Mouse (Mus musculus) heart, postnatal 36 days (tissue): ENCODE measurements at regions not wholly inside any gene's neighbourhood (a gene's known extent, or its start where the extent isn't known, plus 50 kb on each side); places are given as distances from the start of the nearest gene placed in this dataset.

Experiments used
- DNase-seq, 2 experiments: peaks; one replicate each; pipeline ENCODE4 v3.0.0; 2021 to 2022
- intact Hi-C: fragments of 180-260 bp; cut with DNase I; formaldehyde crosslinking; loops from one replicate; pipeline ENCODE4 v1.15.1; 2025

DNA sequence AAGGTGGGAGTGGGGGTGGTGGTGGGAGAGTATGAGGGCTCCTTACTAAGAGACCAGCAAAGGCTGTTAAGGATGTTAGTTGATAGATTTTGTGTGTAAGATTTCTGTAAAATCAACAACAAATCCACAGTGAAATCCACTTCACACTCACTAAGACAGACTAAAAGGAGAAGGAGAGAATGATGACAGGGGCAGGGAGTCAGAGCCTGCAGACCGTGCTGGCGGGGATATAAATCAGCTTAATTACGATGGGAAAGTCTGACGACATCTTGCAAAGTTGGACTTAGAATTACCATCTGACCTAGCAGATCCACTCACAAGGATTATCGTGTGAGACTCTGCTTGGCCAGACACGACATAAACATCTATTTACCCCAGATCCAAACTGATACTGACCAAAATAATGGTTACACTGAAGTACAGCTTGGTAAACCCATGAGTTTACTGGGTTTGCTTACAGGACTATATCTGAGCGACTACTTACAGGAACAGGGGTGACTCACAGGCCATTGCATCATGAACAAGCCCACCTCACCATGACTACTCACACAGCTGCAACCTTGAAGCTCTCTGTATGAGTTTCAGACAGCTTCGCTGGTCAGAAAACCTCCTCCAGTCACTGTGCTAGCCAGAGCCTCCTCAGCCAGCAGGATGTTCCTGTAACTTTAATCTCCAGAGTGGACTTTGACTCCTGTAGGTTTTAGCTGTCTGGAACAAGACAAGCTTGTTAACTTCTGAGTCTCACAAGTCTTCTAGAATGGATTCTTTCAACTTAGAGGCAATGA, 50.5 kb upstream of the Ednra start:
- DNase-seq: no peak
- intact Hi-C loops: no loop called here

DNA sequence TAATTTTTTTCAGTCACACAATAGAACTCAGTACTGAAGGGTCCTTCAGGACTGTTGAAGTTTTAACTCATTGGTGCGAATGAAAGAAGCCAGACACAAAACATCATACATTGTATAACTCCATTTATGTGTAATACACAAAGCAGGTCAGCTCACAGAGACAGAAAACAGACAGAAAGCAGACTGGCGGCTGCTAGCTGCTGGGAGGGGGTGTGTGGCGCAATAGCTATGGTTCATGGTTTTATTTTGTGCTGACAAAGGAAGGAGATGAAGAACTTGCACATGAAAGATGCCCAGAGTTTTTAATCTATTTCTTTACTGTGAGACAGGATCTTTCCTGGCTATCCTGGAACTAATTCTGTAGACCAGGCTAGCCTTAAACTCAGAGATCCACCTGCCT, 51.3 kb upstream of the Ednra start:
- intact Hi-C loops: no loop called here
- DNase-seq: no peak

GRCm38 (mm10) chr8:77777597-77777996, 53.3 kb upstream of the Ednra start:
- no peak for DNase-seq
- intact Hi-C loops: no loop called here

GRCm38 (mm10) chr8:77785676-77786255, 61.5 kb upstream of the Ednra start:
- intact Hi-C loops: no loop called here
- no peak for DNase-seq

DNA sequence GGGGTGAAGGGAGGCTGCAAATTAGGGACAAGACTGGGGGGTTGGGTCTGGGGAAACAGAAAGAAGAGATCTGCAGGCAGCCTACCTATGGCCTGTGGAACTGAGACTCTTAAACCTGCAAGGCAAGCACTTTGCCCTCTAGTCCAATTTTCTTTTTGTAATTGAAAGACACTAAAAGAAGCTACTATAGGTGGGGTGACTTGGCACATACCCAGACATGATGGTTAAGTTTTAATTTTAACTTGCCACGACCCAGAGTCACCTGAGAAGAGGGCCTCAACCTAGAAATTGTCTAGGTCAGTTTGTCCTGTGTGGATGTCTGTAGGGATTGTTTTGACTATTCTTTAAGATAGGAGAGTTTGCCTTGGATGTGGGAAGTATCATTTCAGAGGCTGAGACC, 70.6 kb upstream of the Ednra start:
- intact Hi-C loops: no loop called here
- DNase-seq: no peak

DNA sequence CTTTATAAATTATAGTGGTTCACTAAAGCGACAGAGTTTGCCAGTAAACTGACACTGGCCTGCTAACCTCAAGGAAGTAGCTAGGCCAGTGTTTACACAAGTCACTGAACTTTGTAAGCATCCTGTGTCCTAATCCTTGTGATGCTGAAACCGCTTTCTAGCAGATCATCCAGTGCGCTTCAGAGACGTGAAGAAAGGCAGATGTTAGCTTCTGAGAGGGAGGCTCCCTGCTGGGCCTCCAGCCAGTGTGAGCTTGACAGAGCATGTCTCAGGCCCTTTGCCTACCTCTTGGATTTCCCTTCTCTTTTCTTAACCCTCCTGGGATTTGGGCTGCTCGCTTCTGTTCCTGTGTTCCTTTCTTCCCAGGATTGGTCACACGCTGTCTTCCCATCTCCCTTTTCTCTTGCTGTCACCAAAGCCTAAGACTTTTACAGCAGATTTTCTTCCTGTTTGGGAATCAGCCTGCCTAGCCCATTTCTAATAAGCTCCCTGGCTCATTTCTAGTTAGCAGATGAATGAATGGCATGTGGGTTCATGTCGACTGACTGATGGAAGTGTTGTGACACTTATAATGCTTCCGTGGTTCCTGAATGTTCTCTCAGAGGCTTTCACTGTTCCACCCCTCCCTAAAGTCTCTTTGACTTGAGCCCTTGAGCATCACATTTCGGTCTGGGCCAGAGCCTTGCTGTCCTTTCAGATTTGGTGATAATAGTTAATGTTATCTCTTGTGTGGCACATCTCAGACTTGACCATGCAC, 79.1 kb upstream of the Ednra start:
- no peak for DNase-seq
- intact Hi-C loops: no loop called here

DNA sequence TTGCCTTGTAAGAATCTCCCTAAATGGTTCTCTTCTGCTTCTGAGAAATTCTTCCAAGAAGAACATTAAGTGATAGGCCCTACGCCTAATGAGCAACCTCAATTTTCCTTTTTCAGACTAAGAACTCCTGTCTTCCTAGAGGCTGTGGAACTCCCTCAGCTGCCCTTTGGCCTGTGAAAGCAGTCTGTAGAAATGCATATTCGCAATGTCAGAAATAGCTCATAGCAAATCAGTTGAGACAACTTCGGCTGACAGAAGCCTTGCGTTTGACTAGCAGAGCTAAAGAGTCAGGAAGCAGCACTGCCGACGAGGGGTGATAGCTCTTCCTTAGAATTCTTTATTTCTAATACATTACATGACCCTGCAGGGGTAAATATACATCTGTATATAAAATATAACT, 80.3 kb upstream of the Ednra start:
- intact Hi-C loops: no loop called here
- DNase-seq: no peak

DNA sequence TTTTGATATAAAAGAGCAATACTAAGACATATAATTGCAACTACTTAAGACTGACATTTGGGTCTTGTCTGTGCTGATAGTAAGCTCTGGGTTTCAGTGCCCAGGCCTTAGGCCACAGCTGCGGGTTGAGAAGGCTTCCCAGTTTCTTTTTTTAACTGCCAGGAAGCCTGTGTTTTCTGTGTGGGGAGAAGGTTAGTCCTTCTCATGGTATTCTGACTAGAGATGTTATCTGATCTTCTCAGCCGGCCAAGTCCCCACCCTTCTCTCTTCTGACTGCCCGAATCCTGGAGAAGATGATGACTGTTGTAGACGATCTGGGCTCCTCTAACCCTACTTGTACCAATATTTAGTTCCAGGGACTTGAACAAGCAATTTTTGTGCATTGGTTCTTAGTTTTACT, 80.7 kb upstream of the Ednra start:
- DNase-seq: no peak
- intact Hi-C loops: no loop called here

GRCm38 (mm10) chr8:77805657-77806056, 81.4 kb upstream of the Ednra start:
- intact Hi-C loops: no loop called here
- no peak for DNase-seq

DNA sequence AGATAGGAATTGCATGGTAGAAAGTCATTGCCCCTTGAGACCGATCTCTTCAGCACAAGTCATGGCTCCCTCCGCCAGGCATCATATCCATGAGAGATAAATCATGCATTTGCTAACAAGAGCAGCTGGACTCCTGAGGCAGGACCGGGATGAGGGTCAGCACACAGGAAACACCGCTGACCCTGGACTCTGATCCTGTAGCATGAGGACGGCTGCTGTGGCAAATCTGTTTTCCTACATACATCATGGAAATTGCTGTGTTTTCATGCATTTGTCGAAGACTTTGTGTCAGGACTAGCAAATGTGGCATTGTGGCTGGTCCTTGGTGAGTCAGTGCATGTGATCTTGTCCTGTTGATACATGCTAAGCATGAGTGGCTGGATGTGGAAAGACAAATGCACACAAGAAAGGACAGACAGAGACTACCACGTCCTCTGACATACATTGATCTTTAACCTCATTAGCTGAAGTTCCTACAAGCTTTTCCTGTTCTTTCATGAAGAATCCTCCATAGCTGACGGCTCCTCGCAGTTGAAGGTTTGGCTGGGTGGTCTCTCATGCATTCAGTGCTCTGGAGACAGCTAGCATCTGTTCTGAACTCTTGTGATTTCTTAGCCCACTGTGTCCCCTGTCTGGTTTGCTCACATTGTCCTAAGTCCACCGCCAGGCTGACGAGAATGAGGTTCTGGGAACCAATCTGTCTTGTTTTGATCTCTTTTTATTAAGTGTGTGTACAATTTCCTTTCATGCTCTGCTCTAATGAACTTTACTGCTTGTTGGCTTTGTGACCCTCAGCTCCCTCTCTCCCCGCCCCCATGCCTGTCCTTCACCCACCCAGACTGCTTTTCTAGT, 90.8 kb upstream of the Ednra start:
- intact Hi-C loops: no loop called here
- DNase-seq: no peak

GRCm38 (mm10) chr8:77815648-77815971, 91.3 kb upstream of the Ednra start:
- no peak for DNase-seq
- intact Hi-C loops: no loop called here

GRCm38 (mm10) chr8:77816217-77816616, 92.0 kb upstream of the Ednra start:
- intact Hi-C loops: no loop called here

DNA sequence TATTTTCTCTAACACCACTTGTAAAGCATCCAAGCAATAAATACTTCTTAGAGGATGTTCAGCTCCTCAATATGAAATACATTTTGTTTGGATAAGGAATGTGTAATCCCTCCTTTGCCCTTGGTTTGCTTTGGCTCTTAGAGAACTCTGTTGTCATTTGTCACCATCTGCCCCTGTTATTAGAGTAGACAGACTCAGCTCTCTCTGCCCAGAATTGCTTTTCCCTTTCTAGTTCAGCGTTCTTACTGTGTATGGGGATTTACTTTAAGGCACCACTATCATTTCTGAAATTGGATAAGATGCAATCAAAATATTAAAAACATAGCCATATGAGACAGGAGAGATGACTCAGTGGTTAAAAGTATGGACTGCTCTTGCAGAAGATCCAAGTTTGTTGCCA, 101.5 kb upstream of the Ednra start:
- no peak for DNase-seq

More at GRCm38 (mm10) chr8:77816217-77816616, 92.0 kb upstream of the Ednra start:
- DNase-seq: no peak

GRCm38 (mm10) chr8:77826255-77826654, 102.0 kb upstream of the Ednra start:
- DNase-seq: no peak
- intact Hi-C loops: no loop called here

More for the DNA sequence above, 101.5 kb upstream of the Ednra start:
- intact Hi-C loops: no loop called here

DNA sequence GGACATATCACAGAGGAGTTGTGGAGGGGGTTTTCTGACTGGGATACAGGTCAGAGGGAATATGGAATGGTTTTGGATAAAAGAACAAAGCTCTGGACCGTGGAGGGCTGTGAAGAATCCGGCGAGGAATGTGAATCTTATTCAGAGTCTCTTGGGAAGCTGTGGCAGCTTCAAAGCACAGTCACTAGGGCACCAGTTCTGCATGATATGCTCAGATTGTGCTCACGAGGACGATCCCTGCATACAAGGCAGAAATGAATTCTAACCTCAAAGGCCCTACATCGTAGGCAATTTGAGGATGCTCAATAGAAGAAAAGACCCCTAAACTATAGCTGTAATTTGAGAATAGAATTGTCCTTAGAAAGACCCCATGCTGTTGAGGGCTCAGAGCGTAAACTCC, 103.8 kb upstream of the Ednra start:
- DNase-seq: no peak
- intact Hi-C loops: no loop called here

DNA sequence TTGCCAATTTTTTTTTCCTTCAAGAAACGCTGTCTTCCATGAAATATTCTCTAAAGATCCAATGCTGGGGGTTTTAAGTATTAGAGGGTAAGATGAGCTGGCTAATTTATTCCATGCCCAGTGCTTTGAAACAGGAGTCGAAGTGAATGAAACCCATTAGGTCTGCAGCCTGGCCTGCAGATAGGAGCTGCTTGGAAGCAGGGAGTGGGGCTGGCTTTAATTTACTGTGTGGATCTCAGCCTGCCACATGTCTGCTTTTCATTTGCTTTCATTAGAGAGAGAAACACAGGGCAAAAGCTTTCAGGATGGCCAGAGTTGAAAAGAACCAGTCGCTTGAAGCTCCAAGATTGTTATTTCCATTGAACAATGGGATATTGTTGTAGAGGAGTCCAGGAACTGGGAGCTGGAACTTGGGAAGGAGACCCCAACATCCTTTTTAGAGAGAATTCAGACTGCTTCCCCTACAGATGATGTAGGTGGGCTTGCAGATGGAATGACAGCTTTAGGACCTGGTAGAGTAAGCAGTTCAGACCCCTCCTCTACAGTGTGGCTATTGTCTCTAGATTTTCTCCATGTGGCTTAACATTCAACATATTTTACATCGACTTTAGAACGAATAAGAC, 105.0 kb upstream of the Ednra start:
- intact Hi-C loops: no loop called here
- no peak for DNase-seq

DNA sequence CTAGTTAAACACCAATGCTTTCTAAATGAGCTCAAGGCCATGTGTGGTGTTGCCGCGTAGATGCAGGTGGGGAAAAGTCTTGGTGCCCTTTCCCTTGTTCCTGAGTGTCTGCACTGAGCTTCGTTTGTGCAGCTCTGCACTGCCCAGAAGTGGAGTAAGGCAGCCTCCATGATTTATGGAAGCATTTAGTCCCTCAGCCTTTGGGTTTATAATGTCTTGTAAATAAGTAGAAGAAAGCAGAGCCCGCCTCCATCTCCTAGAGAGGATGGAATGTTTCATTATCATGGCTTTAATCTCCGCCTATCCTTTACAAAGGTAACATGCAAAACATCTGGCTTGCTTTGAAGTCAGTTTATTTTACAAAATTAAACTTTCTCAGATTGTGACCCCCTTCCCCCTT, 105.5 kb upstream of the Ednra start:
- intact Hi-C loops: no loop called here
- no peak for DNase-seq

- intact Hi-C loops: no loop called here
- no peak for DNase-seq
These were observed 110.0 kb upstream of the Ednra start for GRCm38 (mm10) chr8:77834283-77834682.

DNA sequence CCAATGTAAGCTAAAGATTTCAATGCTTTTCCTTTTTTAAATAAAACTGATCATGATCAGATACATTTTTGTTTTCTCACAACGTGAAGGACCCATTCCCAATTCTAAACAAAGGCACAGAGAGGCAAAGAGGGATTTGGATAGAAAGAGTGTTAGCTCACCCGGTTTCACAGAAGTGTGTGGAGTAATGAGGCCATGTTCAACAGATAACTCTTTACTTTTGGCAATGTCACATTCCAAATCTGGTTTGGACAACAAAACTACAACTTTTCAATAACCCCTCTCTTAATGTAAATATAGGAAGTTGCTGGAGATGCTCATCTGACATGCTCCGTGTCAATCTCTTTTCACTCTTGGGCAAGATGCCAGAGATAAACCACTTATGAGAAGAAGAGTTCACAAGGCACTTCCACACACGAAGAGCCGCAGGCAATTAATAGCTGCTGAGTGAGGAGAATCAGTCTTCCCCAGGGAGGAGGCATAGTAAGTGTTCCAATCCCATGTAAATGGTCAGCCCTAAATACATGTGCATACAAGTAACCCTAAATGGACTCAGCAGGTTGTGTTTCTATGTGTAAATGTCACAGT, 112.7 kb upstream of the Ednra start:
- intact Hi-C loops: no loop called here
- no peak for DNase-seq

GRCm38 (mm10) chr8:77842392-77843139, 118.3 kb upstream of the Ednra start:
- intact Hi-C loops: no loop called here
- no peak for DNase-seq
